Mouse (Mus musculus) frontal cortex, adult 2 months (tissue): ENCODE measurements around the gene Map3k7. TPM values are rescaled to one million over a fixed set of nuclear protein-coding genes. Genes with fewer than 3 reads are reported as not detected.

Source experiments
- DNase-seq, 2 experiments: peaks; one replicate each; pipeline ENCODE4 v3.0.0; 2022; ENCODE audit warnings: low spot score in 1 of 2; ENCODE audit errors: extremely low spot score in 1 of 2
- polyA plus RNA-seq: library from polyadenylated mRNA; depleted of rRNA; stranded (reverse); fragments of >200 nt; gene quantifications from 2 replicates; pipeline ENCODE4 v1.2.3, GENCODE M21; 2012

Map3k7 gene
- polyA plus RNA-seq, 1 experiment, result 37.5 TPM

DNA sequence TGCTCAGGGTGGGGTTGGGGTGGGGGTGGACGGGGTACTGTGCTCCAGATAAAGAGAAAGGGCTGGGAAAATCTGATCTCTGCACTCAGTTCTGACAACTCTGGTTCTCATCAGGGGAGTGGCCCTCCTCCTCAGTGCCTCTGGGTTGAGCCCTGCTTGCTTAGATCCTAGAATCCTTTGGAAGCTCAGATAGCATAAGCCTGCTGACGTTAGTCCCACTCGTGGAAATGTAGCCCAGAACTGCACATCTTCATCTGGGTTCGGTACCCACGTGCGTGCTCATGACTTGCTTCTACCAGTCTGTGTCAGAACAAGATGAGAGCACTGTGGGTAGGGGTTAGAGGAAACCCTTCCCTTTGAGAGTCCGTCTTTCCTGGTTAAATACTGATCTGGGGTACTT lies 92.5 kb downstream of the Map3k7 start:
- DNase-seq, result no peak

DNA sequence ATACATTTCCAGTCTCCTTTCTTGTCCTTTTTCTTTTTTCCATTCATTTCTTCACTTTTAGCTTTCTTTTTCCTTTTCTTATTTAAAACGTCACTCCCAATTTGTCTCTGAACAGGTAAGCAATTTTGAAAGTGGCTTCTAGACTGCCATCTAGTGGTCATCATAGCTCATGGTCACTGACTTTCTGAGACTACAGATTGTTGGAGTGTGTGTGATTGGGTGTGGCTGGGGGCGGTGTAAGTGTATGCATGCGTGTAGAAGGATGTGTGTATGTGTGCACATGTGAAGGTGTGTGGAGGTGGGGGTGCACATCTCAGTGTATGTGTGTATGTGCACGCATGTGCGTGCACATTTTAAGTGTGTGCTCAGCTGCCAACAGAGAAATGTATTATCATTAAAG lies 93.2 kb downstream of the Map3k7 start:
- DNase-seq, result peak in 1 of 2 experiments; percentile 53

DNA sequence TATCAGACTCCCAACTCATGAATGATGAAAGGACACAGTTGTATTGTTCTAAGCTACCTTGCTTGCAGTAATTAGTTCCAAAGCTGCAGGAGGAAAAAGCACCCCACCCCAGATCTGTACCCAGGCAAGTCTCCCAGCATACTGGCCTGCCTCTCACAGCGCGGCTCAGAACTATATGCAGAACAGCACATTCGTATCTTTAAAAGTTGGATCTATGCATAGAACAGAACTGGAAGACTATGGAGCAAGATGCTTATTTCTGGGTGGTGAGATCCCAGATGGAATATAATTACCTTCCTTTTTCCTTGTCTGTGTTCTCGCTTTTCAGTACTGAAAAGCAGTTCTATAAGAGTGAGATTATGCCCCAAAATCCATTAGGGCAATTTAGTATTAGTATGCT lies 96.8 kb downstream of the Map3k7 start:
- DNase-seq, result no peak

DNA sequence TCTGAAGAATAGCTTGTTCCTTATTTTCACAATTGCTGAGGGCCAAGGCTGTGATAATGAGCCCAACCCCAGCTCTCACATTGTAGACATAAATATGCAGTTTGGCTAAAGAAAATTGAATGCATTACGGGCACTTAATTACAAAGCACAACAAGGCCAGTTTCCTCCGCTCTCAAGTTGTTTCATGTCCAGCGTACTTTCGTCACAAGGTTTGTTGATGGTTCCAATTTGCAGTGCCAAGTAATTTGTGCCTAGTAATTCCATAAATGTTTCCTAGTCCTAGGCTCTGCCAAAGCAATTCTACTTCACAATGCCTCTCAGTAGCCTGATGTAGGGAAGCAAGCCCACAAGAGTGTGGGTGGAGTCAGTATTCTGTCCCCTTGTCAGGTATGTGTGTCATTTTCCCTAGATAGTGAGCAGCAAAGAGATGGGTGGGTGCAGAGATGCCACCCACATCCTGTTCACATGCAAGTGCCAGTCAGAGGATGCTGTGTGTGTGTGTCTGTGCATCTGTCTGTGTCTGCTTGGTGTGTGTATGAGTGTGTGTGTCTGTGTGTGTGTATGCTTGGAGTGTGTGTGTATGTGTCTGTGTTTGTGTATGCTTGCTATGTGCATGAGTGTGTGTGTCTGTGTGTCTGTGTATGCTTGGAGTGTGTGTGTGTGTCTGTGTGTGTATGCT lies 98.6 kb downstream of the Map3k7 start:
- DNase-seq, result peak in 1 of 2 experiments; percentile 34

DNA sequence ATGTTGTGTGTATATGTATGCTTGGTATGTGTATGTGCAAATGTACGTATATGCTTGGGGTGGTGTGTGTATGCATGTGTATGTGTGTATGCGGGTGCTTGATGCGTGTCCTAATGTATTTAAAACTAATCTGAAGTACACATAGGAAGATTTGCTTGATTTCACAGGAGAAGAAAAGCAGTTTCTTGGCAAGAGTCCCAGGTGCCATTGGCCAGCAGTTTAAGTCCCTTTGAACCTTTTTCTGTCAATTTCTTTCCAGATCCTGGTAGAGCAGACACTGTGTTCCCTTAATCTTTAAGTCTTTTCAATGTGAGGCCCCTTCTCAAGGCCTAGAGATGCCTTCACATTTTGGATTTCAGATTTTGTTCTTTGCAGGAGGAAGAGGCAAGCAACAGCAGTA lies 99.4 kb downstream of the Map3k7 start:
- DNase-seq, result no peak
